Mouse (Mus musculus) mouse trophoblast stem cell (cell line): Measurements from ENCODE around the gene Nr2f2.

Experiments
- in situ Hi-C, 2 experiments: fragments of 300-500 bp; cut with MseI, MboI; formaldehyde crosslinking; loops; 2 replicates in 1 of 2; 3 replicates in 1 of 2; pipeline ENCODE4 v1.15.1; 2025

Nr2f2 gene

GRCm38 (mm10) chr7:70365401-70365811 lies 1.1 kb downstream of the Nr2f2 start:
- in situ Hi-C loops, result no loop called here

DNA sequence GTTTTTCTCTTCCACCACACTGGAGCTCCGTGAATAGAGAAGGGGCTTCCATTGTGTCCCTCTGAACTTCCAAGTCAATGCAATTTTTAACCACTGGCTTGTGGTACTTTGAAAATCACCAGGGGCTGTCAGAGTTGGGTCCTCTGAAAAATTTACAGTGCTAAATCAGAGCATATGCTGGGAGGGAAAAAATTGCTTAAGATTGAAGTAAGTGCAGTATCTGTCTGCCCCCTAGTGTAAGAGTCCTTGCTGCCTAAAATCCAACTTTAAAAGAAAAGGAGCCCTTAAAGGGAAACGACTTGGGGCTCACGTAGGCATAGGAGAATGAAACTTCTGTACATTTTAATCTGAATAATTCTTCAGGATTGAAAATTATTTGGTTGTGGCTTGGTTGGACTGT lies 1.7 kb downstream of the Nr2f2 start:
- in situ Hi-C loops, result no loop called here

GRCm38 (mm10) chr7:70363351-70363750 lies 3.2 kb downstream of the Nr2f2 start:
- in situ Hi-C loops, result no loop called here

DNA sequence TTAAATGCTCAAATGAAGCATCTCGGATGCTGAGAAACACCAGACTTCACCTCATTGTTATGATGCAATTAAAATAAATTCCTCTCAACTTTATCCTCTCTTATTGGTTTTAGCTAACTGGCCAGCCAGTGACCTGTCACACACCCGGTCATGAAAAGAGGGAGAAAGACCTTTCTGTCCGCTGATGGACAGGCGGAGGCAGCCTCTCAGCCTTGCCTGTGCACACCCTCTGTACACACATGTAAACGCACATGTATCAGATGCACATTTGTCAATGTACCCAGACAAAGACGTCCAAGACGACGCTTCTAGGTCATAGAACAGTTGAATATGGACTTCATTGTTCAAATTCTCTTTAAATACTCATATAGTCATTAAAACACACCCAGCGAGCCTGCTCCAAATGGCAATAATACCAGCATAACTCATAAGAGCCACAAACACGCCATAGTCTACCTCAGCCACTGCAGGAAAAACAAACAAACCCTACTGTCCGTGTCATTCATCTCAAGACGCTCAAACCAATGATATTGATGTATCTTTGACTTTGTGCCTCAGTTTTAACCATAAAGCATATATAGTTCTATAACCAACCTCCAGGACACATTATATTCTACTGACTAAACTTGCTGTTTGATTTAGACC lies 3.9 kb downstream of the Nr2f2 start:
- in situ Hi-C loops, result no loop called here

- in situ Hi-C loops, result no loop called here
These were observed 4.9 kb downstream of the Nr2f2 start for GRCm38 (mm10) chr7:70361383-70362364.

DNA sequence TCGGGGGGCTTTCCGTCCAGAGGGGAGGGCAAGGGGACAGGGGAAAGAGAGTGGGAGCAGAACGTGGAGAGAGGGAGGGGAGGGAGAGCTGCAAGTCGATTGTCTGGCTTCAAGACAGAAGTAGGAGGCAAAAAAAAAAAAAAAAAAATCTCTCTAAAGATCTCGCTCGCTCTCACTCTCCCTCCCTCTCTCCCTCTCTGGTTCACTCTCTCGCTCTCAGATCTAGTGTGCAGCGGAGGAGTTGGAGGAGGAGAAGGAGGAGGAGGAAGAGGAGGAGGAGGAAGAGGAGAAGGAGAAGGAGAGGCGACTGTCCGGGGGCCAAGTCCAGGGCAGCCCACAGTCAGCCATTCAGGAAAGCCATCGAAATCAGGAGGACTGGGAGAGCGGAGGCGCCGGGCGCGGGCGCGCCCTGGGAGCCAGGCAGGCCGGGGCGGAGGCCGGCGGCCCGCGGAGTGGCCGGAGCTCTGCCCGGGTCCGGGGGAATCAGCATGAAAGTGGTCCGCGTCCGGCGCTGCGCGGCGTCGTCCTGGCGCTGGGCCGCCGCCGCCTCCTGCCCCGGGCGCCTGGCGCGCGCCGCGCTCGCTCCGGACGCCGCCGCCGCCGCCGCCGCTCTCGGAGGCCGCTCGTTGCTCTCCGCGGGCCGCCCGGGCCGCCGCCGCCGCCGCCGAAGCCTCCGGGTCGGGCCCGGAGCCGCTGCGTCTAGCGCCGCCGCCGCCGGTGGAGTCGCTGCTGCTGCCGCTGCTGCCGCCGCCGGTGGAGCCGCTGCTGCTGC lies 5.7 kb downstream of the Nr2f2 start:
- in situ Hi-C loops, result no loop called here

GRCm38 (mm10) chr7:70359791-70360581 lies 6.5 kb downstream of the Nr2f2 start:
- in situ Hi-C loops, result no loop called here

DNA sequence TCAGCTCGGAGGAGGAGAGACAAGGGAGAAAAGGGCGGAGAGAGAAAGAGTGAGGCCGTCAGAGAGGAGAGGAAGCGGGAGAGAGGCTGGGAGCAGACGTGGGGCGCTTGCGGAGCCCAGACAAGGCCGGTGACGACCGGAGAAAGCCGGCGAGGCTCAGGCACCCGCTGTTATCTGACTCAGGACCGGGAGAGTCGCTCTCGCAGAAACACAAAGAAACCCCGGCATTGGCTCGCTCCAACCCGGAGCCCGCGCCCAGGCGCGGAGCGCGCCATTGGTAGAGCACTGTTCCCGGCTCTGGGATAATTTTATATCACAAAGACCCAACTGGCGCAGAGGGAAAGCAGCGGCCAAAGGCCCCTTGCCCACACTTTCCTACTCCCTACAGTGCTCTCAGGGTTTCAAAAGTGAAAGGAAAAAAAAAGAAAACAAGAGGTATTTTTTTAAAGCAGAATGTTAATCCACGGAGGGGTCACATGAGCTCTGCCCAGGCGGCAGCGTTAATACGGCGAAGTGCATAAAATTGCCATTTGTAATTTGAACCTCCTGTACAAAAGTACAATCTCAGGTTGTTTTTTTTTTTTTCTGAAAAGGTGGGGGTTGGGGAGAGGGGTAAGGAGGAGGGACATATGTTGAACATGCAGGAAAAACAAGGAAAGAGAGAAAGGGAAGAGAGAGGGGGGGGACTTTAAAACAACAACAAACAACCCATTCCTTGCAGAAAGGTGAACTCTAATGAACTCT lies 7.5 kb downstream of the Nr2f2 start:
- in situ Hi-C loops, result no loop called here

GRCm38 (mm10) chr7:70358020-70358847 lies 8.3 kb downstream of the Nr2f2 start:
- in situ Hi-C loops, result no loop called here

GRCm38 (mm10) chr7:70357516-70358019 lies 9.0 kb downstream of the Nr2f2 start:
- in situ Hi-C loops, result no loop called here

- in situ Hi-C loops, result no loop called here
These were observed 9.6 kb downstream of the Nr2f2 start for GRCm38 (mm10) chr7:70356691-70357515.

DNA sequence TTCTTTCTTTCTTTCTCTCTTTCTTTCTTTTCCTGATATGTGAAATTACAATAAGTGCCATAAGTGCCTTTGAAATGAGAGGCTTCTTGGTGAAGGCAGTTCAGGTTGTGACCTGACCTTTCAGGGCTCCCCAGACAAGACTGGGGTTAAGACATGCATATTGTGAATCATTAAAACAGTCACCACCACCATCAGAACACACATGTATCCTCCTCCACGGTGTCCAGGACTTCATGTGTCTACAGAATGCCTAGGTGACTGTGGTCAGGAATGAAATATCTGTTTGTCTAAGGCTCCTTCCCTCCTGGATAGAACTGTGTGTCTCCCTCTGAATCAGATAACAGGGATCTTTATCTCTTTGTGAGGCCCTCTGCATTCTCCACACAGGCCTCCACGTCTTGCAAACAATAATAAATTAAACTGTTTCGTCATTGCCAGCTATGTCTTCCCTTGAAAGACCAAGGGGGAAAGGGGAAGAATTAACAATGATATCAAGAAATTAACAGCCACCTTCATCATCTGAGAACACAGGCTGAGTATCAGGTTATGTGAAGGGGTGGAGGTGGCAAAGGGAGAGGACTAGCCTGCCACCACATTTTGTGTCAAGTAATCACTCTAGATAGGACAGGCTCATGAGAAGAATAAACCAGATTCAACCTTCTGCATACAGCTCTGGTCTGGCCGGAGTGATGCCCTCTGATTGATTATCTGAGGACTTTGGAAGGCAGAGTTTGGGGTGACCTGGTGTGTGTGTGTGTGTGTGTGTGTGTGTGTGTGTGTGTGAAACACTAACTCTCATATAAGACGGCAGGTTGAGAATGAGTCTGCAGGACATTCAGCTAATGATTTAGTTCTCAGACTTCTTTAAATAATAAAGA lies 10.6 kb downstream of the Nr2f2 start:
- in situ Hi-C loops, result no loop called here

DNA sequence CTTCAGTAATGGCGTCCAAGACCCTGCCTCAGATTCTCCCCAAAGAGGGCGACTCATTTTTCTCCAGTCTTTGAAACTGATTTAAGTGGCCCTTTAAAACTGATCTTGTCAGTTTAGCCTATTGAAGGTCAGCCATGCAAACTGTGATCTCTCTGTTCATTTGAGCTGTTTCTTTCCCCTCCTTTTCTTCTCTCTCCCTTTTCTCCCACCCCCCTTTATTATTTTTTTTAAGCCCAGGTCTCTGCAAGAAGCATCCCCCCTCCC lies 11.2 kb downstream of the Nr2f2 start:
- in situ Hi-C loops, result no loop called here

DNA sequence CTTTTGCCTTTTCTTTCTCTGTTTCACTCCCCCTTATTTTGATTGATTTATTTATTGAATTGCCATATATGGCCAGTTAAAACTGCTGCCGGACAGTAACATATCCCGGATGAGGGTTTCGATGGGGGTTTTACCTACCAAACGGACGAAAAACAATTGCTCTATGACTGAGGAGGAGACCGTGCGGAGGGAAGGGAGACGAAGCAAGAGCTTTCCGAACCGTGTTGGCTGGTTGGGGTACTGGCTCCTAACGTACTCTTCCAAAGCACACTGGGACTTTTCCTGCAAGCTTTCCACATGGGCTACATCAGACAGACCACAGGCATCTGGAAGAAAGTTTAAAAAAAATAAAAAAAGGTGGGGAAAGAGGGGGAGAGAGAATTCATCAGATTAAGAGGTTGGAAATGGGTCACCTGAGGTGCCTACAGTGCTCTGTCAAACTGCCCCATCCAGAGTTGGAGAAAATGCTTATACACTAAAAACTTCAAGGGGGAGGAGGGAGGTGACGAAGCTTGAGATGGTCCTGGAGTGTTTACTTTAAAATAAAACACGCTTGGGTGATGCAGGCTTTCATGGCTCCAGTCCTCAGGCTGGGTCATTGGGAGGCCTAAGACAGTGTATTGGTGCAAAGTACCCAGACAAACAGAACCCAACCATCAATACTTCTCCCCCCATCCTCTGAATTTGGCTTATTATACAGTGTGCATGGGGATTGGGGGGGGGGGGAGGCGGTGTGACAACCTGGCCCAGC lies 11.8 kb downstream of the Nr2f2 start:
- in situ Hi-C loops, result no loop called here

DNA sequence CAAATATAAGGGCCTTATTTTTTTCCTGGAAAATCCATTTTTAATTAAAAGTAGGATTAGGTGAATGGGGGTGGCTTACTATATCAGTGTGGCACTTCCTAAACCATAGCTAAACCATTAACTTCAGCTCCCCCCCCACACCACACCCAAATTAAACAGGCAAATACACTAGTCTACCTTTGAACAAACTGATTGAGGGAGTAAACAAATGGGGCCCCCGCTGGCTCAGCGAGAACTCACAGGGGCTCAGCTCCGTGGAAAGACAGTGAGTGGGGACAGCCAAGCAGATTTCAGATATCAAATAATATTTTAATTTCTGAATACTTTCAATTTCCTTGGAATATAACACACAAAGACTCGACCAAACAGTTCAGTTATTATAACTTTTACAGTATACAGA lies 13.4 kb downstream of the Nr2f2 start:
- in situ Hi-C loops, result no loop called here

DNA sequence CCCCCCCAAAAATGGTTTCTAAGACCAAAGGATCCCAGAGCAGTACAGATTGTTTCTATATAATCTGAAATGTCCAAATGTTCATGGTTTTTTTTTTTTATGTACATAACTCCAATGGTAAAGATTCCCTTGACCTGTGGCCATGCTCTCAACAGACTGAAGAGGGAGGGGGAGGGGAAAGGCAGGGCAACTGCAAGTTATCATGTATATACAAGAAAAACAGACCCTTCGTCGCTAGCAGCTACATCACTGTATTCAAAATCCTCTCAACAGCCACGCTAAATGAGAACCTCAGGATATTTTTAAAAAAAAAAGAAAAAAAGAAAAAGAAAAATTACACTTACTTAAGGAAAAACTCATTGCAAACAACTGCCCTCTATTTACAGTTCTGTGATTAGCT lies 13.9 kb downstream of the Nr2f2 start:
- in situ Hi-C loops, result no loop called here

- in situ Hi-C loops, result no loop called here
These were observed 14.5 kb downstream of the Nr2f2 start for GRCm38 (mm10) chr7:70351981-70352560.
